Mouse (Mus musculus): ENCODE results near the gene Ddx17.

Ddx17 gene

DNA sequence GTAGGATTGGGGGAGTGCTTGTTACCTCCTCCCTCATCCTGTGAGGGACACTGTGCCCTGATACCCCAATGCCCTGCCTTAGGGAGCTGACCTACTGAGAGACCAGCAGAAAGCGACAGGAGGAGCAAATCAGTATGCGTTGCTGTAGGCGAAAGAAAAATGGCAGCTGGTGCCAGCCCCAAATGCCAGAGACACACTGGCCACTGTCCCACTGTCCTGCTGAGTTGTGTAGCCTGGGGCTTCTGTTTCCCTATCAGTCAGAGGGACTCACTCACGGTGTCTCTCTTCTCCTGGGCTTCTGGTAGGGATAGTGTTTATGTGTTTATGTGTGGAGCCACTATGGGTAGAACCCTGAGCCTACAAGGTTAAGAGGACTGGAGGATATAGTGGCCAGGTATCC is 28.8 kb downstream of the Ddx17 start:
- DNase-seq: no peak

DNA sequence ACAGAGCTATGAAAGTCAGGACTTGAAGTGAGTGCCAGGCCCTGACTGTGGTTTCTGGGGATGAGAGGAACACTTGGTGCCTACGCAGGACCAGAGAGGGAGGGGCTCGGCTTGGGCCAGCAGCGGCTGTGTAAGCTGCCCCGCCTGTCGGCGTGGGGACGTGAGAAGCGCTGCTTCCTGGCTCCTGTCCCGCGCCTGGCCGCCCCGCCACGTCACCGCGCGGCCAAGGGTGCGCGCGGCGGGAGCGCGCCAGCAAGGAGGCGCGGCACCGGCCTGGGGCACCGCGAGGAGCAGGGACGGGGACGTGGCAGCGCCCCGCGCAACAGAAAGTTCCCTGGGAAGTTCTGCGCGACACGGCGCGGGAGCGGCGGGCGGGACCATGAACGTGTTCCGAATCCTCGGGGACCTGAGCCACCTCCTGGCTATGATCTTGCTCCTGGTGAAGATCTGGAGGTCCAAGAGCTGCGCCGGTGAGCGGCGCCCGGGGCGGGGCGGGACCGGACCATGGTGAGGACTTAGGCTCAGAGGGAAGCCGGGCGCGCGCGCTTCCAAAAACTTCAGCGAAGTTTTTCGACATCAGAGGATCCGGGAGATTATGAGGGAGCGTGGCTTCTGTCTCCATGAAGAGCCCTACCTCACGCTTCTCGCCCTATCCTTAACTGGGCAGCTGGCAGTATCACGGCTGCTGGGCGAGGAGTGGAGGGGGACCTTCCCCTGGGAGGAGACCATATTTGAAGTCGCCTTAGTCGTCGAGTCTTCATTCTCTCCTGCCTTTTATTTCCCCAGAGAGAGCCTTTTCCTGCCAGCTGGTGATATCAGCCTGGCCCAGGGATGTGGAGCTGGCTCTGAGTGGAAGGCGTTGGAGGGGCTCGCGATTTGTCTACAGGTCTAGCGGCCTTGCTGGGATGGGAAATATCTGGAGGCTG is 30.1 kb downstream of the Ddx17 start, which contains the start of gene Kdelr3:
Gene Kdelr3, plus strand, starts transcription at position 241 of the 926 bp plus-strand sequence.
- peak; percentile 83 to 89 for DNase-seq

DNA sequence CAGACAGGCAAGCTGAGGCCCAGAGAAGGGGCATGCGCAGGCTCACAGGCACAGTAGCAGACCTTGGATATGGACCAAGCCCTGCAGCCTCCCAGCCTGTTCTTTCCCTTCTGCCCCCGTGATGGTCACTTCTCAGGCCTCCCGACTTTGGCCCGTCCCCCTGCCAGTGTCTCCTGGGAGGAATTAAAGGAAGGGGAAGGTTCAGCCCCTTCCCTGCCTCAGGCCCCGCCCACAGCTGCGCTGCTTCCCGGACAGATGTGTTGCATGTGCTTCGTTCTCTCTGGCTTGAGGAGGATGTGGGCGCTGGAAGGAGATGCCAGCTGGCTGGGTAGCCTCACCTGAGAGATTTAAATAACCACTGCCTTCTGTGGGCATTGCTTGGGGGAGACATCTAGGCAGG is 32.6 kb downstream of the Ddx17 start:
- DNase-seq: peak; percentile 72 to 78

DNA sequence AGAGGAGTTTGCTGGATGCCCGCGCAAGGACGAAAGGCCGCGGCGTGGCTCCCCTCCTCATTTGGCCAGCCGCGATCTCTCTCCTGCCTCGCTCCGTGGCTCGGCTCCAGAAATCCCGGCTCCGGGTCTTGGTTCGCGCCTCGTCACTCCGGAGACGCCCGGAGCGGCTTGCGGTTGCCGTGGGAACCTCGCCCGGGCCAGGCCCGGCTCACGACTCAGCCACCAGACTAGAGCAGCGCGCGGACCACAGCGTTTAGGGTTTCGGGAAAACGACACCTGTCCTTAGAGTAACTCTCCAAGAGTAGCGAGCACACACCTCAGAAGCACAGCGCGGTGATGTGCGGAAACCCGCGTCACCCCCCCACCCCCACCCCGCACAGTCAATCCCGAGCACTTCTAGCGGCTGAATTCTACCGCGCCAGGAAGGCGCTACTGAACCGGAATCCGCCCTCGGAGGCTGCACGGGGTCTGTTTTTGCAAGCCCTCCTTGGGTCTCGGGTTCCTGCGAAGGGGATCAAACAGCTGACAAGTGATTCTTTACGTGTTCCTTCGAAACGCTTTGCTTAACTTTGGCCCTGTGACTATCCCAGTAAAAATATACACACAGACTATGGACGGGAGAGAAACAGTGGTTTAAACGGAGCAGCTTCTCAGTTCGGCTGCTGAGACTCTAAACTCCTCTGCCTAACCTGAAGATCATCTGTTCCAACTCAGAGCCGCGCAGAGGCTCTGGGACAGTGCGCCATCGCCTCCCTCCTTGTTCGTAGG is 34.8 kb downstream of the Ddx17 start:
- DNase-seq: peak; percentile 94 to 95

DNA sequence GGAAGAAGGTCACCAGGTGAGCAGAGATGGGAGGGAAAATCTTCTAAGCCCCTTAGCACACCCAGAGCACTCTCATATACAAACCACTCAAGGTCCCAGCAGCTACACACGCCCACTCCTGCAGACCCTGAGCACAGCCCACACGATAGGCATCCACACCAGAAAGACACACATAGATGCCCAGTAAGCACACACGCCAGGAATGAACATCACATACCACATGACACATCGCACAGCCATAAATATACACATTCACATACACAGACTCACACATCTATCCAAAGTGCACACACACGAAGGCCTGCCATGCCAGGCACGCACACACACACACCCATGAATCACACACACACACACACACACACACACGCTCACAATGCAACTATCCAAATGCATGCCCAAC is 36.1 kb downstream of the Ddx17 start:
- DNase-seq: no peak

DNA sequence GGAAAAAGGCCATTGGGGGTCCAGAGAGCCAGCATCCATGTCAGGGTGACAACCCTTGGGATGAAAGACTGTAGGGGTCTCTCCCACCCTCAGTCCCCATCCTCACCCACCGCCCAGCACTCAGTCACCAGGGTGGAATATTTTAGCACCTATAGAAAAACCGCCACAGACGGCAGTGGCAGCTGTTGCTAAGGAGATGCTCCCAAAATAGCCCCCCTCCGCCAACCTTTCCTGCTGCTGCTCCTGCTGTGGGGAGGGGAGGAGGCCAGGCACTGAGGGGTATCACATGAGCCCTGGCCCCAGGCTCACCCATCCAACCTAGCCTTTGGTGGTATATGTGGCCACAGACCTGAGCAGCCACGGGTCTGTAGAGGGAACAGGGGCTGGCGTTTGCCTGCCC is 36.5 kb downstream of the Ddx17 start:
- DNase-seq: no peak

DNA sequence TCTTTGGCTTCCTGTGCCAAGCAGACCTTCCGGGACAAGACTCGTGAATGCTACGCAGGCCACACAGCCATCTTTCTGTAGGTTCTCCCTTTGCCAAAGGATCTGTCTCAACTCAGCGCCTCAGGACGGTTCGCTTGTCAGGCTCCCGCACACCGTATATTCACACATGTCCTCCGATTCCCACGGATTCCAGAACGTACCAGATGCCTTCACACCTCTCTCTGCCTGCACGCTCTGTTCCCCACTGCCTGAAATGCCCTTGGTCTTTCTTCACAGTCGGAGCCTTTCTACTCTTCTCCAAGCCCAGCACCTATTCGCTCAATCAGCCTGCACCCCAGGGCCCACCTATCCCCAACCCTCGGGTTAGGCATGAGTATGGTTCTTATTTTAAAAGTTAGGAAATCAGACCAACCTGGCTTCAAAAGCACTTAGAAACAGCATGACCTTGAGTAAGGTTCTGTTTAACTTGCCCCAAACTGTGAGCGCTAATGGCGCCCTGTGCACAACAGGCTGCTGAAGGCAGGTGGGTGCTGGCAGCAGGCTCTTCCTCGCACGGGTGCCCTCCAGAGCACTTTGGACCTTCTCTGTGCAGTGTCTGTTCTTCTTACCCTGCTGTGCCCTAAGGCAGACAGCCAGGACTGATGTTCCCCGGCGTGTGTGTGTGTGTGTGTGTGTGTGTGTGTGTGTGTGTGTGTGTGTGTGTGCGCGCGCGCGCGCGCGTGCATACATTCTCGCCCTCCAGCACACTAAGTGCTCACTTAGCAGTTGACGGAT is 39.3 kb downstream of the Ddx17 start:
- peak in 1 of 2 experiments; percentile 55 for DNase-seq

DNA sequence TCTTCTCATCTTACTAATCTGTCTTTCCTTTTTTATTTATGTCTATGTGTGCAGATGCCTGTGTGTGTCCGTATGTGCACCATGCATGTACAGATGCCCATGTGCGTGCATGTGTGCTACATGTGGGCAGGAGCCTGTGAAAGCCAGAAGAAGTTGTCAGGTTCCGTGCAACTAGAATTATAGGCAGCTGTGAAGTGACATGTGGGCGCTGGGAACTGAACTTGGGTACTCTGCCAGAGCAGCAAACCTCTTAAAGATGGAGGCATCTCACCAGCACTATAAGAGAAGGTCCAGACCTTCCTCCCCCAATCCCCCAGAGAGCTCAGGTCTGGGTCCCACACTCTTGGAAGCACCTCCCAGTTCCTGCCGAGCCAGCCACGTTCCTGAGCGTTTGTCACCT is 40.1 kb downstream of the Ddx17 start:
- no peak for DNase-seq

DNA sequence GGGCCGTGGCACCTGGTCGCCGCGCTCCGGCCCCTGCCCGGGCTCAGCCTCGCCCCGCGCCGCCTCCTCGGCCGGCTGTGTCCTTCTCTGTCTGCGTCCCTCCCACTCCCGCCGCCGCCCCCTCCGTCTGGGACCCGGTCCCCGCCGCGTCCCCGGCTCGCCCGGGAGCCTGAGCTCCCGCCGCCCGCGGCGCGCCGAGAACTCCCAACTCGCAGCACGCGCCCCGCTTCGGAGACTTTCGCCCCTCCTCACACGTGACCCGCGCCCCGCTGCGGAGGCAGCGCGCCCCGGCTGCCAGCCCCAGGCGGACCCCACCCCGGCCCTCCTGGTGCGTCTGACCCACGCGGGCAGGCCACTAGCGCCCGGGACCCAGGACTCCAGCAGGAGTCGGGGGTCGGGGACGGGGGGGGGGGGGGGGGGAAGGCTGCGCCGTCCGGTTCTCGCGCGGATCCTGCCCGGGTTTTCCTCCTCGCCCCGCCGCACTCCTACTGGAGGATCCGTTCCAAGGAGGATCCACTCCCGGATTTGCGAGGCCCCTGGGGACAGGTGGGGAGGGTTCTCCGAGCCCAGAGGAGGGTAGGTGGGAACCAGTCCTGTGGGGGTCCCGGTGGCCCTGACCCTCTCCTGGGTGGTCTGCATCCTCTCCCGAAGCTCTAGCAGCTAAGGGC is 40.8 kb downstream of the Ddx17 start:
- peak; percentile 88 to 90 for DNase-seq

DNA sequence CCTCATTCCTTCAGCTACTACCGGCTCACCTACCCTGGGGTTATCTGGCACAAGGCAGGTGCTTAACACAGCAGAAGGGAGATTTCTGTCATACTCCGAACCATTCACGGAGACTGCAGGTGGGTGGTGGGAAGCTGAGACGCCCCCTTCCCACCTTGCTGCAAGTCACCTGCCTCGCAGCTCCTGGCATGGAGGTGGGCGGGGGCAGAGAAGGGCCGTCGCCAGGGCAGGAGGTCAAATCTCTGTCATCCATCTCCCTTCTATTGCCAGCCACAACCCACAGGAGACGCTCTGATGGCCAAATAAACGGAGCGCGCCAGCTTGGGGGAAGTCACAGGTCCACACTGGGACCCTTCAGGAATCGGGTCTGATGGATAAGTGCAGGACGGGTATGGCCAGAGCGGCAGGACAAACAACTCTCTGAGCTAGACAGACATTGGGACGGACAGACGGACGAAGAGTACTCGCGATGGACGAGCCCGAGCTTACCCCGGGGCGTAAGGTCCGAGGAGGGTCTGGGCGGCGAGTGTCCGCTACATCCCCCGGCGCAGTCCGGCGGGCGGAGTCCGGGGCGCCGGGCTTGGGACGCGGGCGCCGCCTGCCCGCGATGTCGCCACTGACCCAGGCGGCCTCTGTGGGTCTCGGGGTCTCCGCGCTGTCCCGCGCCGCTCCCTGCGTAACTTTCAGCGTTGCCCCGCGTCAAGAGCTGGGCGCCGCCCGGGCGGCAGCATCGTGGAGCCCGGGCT is 41.7 kb downstream of the Ddx17 start, which contains the start of gene Kcnj4:
Gene Kcnj4, minus strand, starts transcription at position 535 of the 746 bp plus-strand sequence.
- no peak for DNase-seq

DNA sequence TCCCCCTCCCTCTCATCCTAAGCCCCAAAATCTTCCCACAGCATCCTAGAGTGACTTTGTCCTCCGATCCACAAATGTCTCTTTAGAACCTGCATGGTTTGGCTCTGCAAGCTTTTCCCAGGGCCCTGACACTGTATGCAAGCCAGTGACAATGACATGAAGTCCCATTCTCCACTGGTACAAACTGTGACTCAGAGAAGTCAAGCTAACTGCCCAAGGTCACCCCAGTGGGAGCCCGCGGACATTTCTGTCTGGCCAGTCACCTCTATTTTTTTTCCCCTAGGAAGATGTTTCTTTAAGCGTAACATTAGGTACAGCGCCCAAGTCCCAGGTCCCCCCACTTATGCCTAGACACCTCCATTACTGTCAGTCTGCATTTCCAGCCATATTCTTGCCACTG is 43.1 kb downstream of the Ddx17 start:
- DNase-seq: no peak

DNA sequence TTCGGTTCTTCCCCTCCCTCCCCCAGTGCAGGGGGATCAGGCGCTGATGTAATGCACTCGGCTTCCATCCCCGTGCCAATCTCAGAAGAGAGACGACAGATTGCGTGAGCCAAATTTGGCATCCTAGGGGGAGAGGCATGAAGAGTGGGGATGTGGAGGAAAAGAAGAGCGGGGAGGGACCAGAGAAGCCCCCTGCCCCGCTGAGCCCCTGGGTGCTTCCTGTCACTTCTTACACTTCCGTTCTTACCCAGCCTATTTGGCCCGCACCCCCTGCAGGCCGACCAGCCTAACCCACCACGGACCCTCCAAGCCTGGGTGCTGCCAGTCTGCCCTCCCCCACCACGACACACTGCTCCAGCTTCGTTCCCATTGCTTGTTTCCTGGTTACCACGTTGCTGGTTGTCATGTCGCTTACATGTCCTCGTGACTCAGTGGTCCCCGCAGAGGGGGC is 43.6 kb downstream of the Ddx17 start:
- DNase-seq: no peak

DNA sequence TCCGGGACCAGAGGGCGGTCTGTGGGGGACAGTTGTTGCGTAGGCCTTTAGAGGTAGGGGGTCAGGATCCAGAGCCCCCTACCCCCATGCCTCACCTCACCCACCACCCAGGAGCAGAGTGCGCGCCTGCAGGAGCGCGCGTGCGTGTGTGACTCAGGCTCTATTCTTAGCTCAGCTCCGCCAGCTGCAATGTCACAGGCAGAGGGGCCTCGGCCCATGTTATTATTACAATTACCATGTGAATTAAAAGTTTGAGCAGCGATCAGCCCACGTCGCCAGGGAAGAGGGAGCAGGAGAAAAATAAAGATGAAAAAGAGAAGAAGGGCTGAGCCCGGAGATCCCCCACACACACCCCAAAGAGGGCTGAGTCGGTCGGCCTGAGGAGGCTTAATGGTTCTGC is 46.4 kb downstream of the Ddx17 start:
- no peak for DNase-seq

DNA sequence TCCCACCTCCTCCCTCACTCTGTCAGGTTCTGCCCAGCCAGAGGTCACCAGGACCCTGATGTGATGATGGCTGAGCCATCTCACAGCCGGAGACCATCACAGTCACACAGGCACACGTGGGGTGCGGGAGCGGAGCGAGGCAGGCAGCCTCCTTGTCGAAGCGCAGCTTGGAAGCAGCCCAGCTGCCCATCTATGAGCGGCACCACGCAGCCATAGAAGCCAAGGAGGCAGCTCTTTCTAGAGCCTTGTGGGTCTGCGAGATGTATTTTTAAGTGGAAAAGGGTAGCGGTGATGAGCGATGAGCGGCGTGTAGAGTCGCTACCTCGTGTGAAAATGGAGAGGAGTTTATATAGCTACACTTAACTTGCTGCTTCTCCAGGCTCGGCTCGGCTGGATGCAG is 53.0 kb downstream of the Ddx17 start:
- no peak for DNase-seq

DNA sequence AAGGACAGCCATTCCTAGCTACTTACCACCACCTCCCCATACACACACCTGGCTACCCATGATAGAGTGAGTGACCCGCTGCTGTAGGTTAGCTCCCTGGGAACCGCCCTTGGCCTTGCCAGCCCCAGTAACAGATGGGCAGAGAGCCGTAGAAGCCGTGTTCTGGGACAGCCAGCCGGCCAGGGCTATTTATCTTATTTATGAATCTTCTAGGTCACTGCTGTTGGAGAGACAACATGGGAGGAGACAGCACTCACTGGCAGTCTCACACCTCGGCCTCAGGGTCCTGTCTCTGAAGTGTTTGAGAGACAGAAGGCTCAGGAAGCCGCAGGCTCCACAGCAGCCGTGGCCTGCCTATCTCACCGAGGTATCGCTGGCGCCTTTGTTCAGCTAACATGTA is 57.1 kb downstream of the Ddx17 start:
- DNase-seq: no peak

DNA sequence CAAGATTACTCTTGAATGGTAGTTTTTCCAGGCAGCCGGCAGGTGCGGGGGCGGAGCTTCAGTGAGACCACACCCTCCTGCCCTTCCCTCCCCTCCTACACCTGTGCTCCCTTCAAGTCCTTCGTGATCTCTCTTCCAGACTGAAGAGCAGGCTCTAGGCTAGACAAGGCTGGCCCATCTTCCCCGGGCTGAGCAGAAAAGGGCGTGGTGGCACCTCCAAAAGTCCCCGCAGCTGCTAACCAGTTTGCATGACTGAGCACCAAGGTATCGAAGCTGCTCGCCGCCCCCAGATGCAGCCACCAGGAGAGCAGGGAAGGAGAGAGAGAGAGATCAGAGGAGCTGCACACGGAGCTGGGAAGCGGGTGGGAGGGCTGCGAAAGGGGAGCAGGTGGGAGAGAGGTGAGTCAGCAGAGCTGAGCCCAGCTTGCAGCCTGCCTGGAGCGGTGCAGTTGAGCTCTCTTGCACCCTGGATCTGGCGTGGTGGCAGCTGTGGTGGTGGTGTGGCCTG is 65.3 kb downstream of the Ddx17 start:
- peak; percentile 44 to 63 for DNase-seq
